Mouse (Mus musculus) C2C12 (cell line): ENCODE data around the gene Mto1.
A peak's percentile ranks its signal among the peaks of the same experiment; 100 is the strongest.

Experiments
- CEBPB ChIP-seq: IDR thresholded peaks from one replicate; pipeline ENCODE4 v1.6.1; 2011; ENCODE audit warnings: low read depth, mild to moderate bottlenecking, control low read depth, moderate library complexity
- CTCF ChIP-seq: IDR thresholded peaks from one replicate; pipeline ENCODE4 v1.5.1; 2011; ENCODE audit not compliant: control insufficient read depth, insufficient read depth, insufficient read length
- MAX ChIP-seq: IDR thresholded peaks from one replicate; pipeline ENCODE4 v1.6.1; 2011; ENCODE audit warnings: mild to moderate bottlenecking, control low read depth
- MYOD1 ChIP-seq: IDR thresholded peaks from one replicate; pipeline ENCODE4 v1.6.1; 2011; ENCODE audit warnings: low read depth; ENCODE audit not compliant: control insufficient read depth, insufficient read length
- MYOG ChIP-seq: IDR thresholded peaks from one replicate; pipeline ENCODE4 v1.6.1; 2011; ENCODE audit not compliant: control insufficient read depth, insufficient read length; ENCODE audit errors: extremely low read depth
- USF1 ChIP-seq: IDR thresholded peaks from one replicate; pipeline ENCODE4 v1.6.1; 2011; ENCODE audit warnings: low read depth, mild to moderate bottlenecking, control low read depth, moderate library complexity

- TF ChIP-seq CTCF (no peak), MYOG (no peak), CEBPB (peak; percentile 64), USF1 (no peak), MAX (no peak), MYOD1 (no peak)
Observed at GRCm38 (mm10) chr9:78511705-78512104, 63.7 kb downstream of the Mto1 start.
